Mouse (Mus musculus) skeletal muscle tissue, adult 2 months (tissue): Measurements from ENCODE around the gene Arhgef1.
"Not testable (repeated sequence)": the region's sequence is repeated elsewhere in the genome, so short reads cannot be mapped to it uniquely, and the experiment has no call there.

Source experiments
- DNase-seq: peaks from one replicate; pipeline ENCODE4 v3.0.0-alpha.2; 2012; ENCODE audit warnings: low read depth, low spot score

Gene Arhgef1

DNA sequence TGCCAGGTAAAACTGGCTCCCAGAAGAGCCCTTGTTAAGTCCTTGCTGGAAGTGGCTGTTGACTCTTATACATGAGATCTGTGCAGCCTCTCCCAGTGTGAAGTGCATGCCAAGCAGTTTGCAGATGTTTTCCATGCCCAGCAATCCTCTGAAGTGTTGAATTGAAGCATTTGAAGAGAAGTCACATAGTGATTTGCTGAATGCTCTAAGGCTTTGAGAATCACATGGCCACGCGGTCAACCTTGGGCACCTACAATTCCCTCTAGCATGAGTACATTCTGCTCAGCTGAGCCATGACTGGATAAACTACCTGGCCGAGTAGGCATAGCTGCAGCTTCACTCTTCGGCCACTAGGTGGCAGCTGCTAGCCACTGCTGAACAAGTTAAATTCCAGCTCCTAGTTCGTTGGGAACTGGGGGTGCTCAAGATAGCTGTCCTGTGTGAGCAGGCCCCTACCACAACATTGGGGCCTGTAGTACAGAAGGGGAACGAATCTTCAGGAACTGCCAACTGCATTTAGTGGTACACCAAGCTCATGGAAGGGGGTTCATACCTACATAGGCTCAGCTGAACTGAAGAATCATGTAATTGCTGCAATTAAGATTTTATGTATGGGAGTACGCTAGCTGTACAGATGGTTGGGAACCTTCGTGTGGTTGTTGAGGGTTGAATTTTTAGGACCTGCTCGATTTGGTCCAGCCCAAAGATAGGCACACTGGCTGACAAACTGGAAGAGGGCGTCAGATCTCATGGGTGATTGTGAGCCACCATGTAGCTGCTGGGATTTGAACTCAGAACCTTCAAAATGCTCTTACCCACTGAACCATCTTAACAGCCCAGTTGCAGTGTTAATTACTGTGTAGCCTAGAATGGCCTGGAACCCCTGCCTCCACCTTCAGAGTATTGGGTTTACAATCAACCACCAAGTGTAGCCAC, 12.2 kb upstream of the Arhgef1 start:
- DNase-seq: peak; percentile 72

DNA sequence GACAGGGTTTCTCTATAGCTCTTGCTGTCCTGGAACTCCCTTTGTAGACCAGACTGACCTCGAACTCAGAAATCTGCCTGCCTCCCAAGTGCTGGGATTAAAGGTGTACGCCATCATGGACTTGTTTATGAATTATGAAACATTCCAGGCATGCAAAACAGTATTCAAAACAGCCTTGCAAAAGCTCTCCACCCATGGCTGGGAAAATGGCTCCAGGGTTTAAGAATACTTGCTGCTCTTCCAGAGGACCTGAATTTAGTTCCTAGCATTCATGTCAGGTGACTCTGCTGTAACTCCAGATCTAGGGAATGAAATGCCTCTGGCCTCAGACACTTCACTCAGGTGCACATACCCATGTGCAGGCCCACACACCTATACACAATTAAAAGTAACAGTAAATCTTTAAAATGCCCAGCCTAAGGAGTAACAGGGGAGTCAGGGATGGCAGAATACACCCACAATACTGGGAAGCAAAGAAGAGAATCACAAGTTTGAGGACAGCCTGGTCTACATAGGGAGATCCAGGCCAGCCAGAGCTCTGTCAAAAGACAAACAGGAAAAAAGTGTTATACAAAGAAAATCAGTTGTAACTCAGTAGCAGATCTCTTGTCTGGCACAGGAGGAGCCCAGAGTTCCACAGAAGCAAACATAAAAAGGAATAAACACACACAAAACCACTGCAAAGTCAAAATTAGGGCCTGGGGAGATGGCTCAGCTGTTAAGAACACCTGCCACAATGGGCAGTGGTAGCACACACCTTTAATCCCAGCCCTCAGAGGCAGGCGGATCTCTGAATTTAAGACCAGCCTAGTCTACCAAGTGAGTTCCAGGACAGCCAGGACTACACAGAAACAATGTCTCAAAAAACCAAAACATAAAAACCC, 11.2 kb upstream of the Arhgef1 start:
- DNase-seq: no peak

- no peak for DNase-seq
Observed at GRCm38 (mm10) chr7:24892125-24892583, 10.6 kb upstream of the Arhgef1 start.

DNA sequence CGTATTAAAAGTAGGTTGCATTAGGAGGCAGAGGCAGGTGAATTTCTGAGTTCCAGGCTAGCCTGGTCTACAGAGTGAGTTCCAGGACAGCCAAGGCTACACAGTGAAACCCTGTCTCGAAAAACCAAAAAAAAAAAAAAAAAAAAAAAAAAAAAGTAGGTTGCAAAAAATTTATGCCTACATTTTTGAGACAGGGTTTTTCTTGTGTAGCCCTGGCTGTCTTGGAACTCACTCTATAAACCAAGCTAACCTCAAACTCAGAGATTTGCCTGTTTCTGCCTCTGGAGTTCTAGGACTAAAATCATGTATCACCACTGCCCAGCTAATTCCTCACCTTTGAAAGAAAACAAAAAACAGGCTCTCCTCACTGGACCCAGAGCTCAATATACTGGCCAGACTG, 7.0 kb upstream of the Arhgef1 start:
- not testable (repeated sequence) for DNase-seq

- no peak for DNase-seq
Observed at GRCm38 (mm10) chr7:24896269-24896668, 6.4 kb upstream of the Arhgef1 start.

- DNase-seq: no peak
Observed at GRCm38 (mm10) chr7:24897224-24897623, 5.5 kb upstream of the Arhgef1 start, which contains the start of gene Cd79a. Gene Cd79a, plus strand, starts transcription at chr7:24897381.

GRCm38 (mm10) chr7:24897959-24898358, 4.8 kb upstream of the Arhgef1 start:
- DNase-seq: no peak

- no peak for DNase-seq
Observed at GRCm38 (mm10) chr7:24901114-24901513, 1.6 kb upstream of the Arhgef1 start.

GRCm38 (mm10) chr7:24901842-24902241, 870 bp upstream of the Arhgef1 start:
- DNase-seq: no peak

- DNase-seq: no peak
Observed at GRCm38 (mm10) chr7:24902264-24902629, 465 bp upstream of the Arhgef1 start.

DNA sequence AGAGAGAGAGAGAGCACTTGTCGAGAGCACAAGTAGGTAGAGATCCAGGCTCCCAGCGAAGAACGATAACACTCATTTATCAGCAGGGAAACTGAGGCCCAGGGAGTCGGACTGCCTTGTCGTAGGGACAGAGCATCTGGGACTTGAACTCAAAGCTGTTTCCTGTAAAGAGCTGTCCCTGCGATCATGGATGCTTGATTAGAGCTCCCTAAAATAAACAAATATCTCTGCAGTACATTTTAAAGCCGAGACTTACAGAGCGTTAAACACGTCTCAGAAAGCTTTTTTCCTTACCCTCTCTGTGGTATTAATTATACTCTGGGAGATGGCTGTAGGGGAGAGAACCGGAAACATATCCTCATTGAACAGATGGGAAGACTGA, 723 bp downstream of the Arhgef1 start:
- no peak for DNase-seq

GRCm38 (mm10) chr7:24904070-24904483, 1.4 kb downstream of the Arhgef1 start:
- DNase-seq: peak; percentile 95

DNA sequence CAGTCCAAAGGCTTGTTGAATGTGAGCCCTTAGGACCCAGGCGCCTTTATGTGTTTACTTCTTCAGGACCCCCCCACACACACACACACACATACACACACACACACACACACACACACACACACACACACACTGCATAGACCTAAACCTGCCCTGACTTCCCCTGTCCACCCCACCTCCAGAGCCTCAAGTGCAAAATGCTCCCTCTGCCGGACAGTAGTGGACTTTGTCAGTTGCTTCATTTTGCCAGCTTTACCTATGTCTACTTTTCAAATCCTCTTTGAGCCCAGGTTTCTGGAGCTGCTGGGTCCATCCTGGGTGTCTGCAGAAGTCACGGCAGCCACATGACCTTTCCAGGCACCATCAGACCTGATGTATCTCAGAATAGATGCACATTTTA, 2.2 kb downstream of the Arhgef1 start:
- DNase-seq: no peak

GRCm38 (mm10) chr7:24906551-24906950, 3.8 kb downstream of the Arhgef1 start:
- no peak for DNase-seq

GRCm38 (mm10) chr7:24907211-24907748, 4.6 kb downstream of the Arhgef1 start:
- DNase-seq: no peak

DNA sequence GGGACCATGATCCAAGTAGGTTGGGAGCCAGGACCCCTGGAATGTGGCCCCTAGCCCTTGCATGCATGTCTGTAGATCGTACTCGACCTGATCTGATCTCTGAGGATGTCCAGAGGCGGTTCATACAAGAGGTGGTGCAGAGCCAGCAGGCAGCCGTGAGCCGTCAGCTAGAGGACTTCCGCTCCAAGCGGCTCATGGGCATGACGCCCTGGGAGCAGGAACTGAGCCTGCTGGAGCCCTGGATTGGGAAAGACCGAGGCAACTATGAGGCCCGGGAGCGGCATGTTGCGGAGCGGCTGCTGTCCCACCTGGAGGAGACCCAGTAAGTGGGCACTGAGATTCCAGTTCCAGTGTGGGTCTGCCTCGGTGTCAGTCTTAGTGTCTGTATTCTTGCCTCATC, 9.8 kb downstream of the Arhgef1 start:
- no peak for DNase-seq

- DNase-seq: no peak
Observed at GRCm38 (mm10) chr7:24918763-24919323, 16.1 kb downstream of the Arhgef1 start.

DNA sequence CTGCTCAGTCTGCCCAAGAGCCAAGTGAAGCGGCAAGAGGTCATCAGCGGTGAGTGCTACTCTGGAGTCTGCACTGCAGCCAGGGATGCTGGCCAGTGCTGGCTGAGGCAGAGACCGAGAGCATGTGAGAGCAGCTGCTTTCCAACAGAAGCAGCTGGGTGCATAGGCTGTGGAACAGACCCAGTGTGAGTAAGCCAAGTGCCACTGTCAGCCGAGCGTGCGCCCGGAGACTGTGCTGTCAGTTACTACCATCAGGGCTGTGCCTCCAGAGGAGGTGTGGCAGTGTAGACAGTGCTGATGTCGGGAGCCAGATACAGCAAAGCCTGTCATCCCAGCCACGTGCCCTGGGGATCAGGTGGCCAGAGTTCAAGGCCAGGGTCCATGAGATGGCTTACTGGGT, 17.0 kb downstream of the Arhgef1 start:
- DNase-seq: peak; percentile 87

DNA sequence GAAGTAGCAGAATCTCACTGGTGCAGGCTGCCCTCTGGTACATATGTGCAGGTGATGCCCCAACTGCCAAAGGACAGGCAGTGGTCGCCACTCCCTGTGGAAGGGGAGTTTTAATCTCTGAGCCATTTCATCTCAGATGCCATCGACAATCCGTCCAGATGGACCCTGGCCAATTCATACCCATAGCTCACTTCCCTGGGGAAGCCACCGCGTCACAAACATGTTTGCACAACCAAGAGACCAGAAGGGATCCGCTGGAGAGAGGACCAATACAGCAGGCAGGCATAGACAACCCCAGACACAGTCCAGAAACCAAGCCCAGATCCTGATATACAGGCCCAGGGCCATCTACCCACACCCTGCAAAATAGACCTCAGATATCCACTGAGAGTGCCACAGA, 27.8 kb downstream of the Arhgef1 start:
- DNase-seq: no peak

DNA sequence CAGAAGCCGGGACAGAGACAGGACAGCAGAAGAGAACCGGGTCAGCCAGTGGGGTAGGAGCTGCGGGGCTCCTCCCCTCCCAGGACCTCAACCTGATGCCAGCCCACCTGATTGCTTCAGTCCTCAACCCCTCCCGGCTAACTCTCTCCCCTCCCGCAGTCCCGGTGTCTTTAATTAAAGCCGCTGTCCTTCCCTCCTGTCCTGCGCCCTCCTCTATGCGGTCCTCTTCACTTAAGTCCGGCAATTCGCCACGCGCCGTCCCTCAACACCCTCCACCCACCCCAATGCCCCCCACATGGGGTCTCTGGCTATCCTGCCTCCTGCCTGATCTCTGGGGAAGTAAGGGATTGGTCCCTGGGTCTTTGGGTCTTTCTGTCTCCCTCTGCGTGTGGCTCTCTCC, 28.9 kb downstream of the Arhgef1 start:
- DNase-seq: no peak

GRCm38 (mm10) chr7:24943641-24944040, 40.9 kb downstream of the Arhgef1 start:
- no peak for DNase-seq
